Mouse (Mus musculus): ENCODE results near the gene Fuca1. TPM values are rescaled to one million over a fixed set of nuclear protein-coding genes. Genes with fewer than 3 reads are reported as not detected.

The Fuca1 gene
- polyA plus RNA-seq, 1 experiment, result 46.0 TPM

DNA sequence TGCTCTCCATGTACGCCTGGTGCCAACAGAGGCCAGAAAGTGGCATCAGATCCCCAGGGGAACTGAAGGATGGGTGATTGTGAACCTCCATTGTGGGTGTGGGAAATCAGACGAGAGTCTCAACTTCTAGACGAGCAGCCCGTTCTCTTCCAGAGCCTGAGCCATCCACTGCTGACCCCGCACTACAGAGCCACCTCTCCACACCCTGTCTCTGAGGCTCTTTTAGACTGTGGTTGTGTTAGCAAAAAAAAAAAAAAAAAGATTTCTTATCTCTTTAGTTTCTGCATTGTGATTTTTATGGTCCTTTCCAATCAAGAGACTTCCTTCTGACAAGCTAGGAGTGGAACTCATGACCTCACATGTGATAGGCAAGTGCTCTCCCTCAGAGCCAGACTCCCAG, 8.9 kb downstream of the Fuca1 start:
- Histone ChIP-seq H3K9ac (ENCODE audit: low read depth, poor library complexity, severe bottlenecking) (no peak overlapping the region), H3K27me3 (ENCODE audit: control insufficient read depth, insufficient read depth, low read length, poor library complexity, severe bottlenecking) (no peaks in the 10 kb centered on the region), H3K36me3 (ENCODE audit: control insufficient read depth, insufficient read depth, low read length, poor library complexity, severe bottlenecking) (no peaks in the 10 kb centered on the region), H3K27ac (ENCODE audit: insufficient read depth, low read length) (no peak overlapping the region), H3K9me3 (replicated peaks; ENCODE audit: control insufficient read depth, insufficient read depth, low read length, poor library complexity, severe bottlenecking) (no peaks in the 10 kb centered on the region), H3K4me1 (ENCODE audit: control insufficient read depth, insufficient read depth, low read length) (no peaks in the 10 kb centered on the region), H3K4me3 (ENCODE audit: low read depth, low read length) (no peak overlapping the region)
- TF ChIP-seq POLR2A (IDR thresholded peaks at IDR 0.05; ENCODE audit: insufficient read depth, low read length) (no peak), EP300 (IDR thresholded peaks at IDR 0.05; ENCODE audit: insufficient read depth, low read depth, low read length) (no peak), CTCF (IDR thresholded peaks at IDR 0.05; ENCODE audit: low read depth, low read length) (no peak)

DNA sequence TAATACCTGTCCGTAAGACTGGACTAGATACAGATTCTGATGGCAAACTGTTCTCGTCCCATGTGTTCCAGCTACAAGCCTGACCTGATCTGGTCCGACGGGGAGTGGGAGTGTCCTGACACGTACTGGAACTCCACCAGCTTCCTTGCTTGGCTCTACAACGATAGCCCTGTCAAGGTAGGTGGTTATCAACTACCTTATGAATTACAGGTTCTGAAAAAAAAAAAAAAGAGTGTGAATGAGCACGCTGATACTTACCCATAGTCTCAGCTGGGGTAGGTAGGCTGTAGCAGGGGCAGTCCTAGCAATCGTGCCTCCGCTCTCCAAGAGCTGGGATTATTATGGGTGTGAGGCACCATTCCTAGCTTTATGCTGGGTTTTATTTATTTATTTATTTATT, 9.3 kb downstream of the Fuca1 start:
- Histone ChIP-seq H3K27me3 (ENCODE audit: control insufficient read depth, insufficient read depth, low read length, poor library complexity, severe bottlenecking) (no peaks in the 10 kb centered on the region), H3K4me1 (ENCODE audit: control insufficient read depth, insufficient read depth, low read length) (no peaks in the 10 kb centered on the region), H3K9me3 (replicated peaks; ENCODE audit: control insufficient read depth, insufficient read depth, low read length, poor library complexity, severe bottlenecking) (no peaks in the 10 kb centered on the region), H3K36me3 (ENCODE audit: control insufficient read depth, insufficient read depth, low read length, poor library complexity, severe bottlenecking) (no peaks in the 10 kb centered on the region), H3K27ac (ENCODE audit: insufficient read depth, low read length) (no peak overlapping the region), H3K4me3 (ENCODE audit: low read depth, low read length) (no peak overlapping the region), H3K9ac (ENCODE audit: low read depth, poor library complexity, severe bottlenecking) (no peak overlapping the region)
- no peak for TF ChIP-seq EP300 (IDR thresholded peaks at IDR 0.05; ENCODE audit: insufficient read depth, low read depth, low read length)
- no peak for TF ChIP-seq POLR2A (IDR thresholded peaks at IDR 0.05; ENCODE audit: insufficient read depth, low read length)
- no peak for TF ChIP-seq CTCF (IDR thresholded peaks at IDR 0.05; ENCODE audit: low read depth, low read length)

DNA sequence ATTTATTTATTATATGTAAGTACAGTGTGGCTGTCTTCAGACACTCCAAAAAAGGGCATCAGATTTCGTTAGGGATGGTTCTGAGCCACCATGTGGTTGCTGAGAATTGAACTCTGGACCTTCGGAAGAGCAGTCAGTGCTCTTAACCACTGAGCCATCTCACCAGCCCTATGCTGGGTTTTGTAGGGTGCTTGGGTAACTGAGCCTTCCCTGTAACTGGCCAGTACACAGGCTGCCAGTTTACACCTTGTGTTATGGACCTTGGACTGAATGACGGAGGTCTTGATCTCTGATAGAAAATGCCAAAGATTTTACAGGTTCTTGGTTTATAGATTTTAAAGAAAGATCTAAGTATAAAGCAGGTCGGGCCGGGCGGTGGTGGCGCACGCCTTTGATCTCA, 9.7 kb downstream of the Fuca1 start:
- no peaks in the 10 kb centered on the region for H3K4me1 ChIP-seq (ENCODE audit: control insufficient read depth, insufficient read depth, low read length)
- no peaks in the 10 kb centered on the region for H3K36me3 ChIP-seq (ENCODE audit: control insufficient read depth, insufficient read depth, low read length, poor library complexity, severe bottlenecking)
- H3K4me3 ChIP-seq (ENCODE audit: low read depth, low read length), result no peak overlapping the region
- no peak overlapping the region for H3K27ac ChIP-seq (ENCODE audit: insufficient read depth, low read length)
- H3K9me3 ChIP-seq (replicated peaks; ENCODE audit: control insufficient read depth, insufficient read depth, low read length, poor library complexity, severe bottlenecking), result no peaks in the 10 kb centered on the region
- no peaks in the 10 kb centered on the region for H3K27me3 ChIP-seq (ENCODE audit: control insufficient read depth, insufficient read depth, low read length, poor library complexity, severe bottlenecking)
- TF ChIP-seq CTCF (IDR thresholded peaks at IDR 0.05; ENCODE audit: low read depth, low read length) (no peak), POLR2A (IDR thresholded peaks at IDR 0.05; ENCODE audit: insufficient read depth, low read length) (no peak), EP300 (IDR thresholded peaks at IDR 0.05; ENCODE audit: insufficient read depth, low read depth, low read length) (no peak)
- no peak overlapping the region for H3K9ac ChIP-seq (ENCODE audit: low read depth, poor library complexity, severe bottlenecking)

DNA sequence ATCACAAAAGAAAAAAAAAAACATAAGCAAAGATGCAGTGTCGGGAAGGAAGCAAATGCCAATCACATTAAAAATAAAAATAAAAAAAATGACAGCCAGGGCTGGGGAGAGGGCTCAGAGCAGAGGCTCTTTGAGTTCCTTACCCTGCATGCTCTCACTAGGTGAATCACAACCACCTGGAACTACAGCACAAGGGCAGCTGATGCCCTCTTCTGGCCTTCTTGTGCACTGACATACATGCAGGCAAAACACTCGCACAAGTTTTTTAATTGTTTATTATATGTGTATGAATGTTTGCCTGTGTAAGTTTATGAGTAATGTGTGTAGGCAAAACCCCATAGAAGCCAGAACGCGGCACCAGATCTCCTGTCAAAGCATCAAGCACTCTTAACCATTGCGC, 11.3 kb downstream of the Fuca1 start:
- TF ChIP-seq POLR2A (IDR thresholded peaks at IDR 0.05; ENCODE audit: insufficient read depth, low read length), result no peak
- TF ChIP-seq EP300 (IDR thresholded peaks at IDR 0.05; ENCODE audit: insufficient read depth, low read depth, low read length), result no peak
- peak; percentile 64 for TF ChIP-seq CTCF (IDR thresholded peaks at IDR 0.05; ENCODE audit: low read depth, low read length)
- no peaks in the 10 kb centered on the region for H3K27me3 ChIP-seq (ENCODE audit: control insufficient read depth, insufficient read depth, low read length, poor library complexity, severe bottlenecking)
- H3K36me3 ChIP-seq (ENCODE audit: control insufficient read depth, insufficient read depth, low read length, poor library complexity, severe bottlenecking), result no peaks in the 10 kb centered on the region
- H3K27ac ChIP-seq (ENCODE audit: insufficient read depth, low read length), result no peak overlapping the region
- no peak overlapping the region for H3K9ac ChIP-seq (ENCODE audit: low read depth, poor library complexity, severe bottlenecking)
- H3K4me1 ChIP-seq (ENCODE audit: control insufficient read depth, insufficient read depth, low read length), result no peaks in the 10 kb centered on the region
- no peaks in the 10 kb centered on the region for H3K9me3 ChIP-seq (replicated peaks; ENCODE audit: control insufficient read depth, insufficient read depth, low read length, poor library complexity, severe bottlenecking)
- no peak overlapping the region for H3K4me3 ChIP-seq (ENCODE audit: low read depth, low read length)

DNA sequence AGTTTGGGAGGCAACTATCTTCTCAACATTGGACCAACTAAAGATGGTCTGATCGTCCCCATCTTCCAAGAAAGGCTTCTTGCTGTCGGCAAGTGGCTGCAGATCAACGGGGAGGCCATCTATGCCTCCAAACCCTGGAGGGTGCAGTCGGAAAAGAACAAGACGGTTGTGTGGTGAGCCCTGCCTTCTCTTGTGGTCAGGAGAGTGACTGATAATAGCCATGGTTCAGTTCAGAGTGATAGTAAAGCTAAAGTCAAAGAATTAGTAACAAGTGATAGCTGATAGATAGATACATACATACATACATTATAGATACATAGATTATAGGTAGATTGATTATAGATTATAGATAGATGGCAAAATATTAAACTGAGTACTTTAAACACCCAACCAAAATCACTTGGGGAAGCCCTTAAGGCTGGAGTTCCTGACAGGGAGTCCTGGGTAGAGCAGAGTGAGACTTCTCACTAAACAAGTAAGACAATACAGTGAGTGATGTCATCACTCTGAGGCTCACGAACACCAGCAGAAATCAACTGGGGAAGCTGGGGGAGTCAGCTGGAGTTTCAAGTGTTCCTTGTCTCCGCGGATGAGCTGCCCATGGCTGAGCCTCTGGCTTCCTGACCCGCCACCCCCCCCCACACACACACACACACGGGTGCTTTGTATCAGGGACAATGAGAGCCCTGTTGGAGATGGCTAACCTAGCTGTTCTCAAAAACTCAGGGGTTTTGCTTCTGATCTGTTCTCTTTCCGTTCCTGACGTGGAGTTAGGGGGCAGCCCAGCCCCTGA, 14.4 kb downstream of the Fuca1 start:
- H3K36me3 ChIP-seq (ENCODE audit: control insufficient read depth, insufficient read depth, low read length, poor library complexity, severe bottlenecking), result no peaks in the 10 kb centered on the region
- H3K9me3 ChIP-seq (replicated peaks; ENCODE audit: control insufficient read depth, insufficient read depth, low read length, poor library complexity, severe bottlenecking), result no peaks in the 10 kb centered on the region
- no peak overlapping the region for H3K9ac ChIP-seq (ENCODE audit: low read depth, poor library complexity, severe bottlenecking)
- TF ChIP-seq CTCF (IDR thresholded peaks at IDR 0.05; ENCODE audit: low read depth, low read length) (no peak), EP300 (IDR thresholded peaks at IDR 0.05; ENCODE audit: insufficient read depth, low read depth, low read length) (no peak), POLR2A (IDR thresholded peaks at IDR 0.05; ENCODE audit: insufficient read depth, low read length) (no peak)
- no peak overlapping the region for H3K4me3 ChIP-seq (ENCODE audit: low read depth, low read length)
- H3K27ac ChIP-seq (ENCODE audit: insufficient read depth, low read length), result no peak overlapping the region
- H3K27me3 ChIP-seq (ENCODE audit: control insufficient read depth, insufficient read depth, low read length, poor library complexity, severe bottlenecking), result no peaks in the 10 kb centered on the region
- peaks cover 2% of the 10 kb centered on the region for H3K4me1 ChIP-seq (ENCODE audit: control insufficient read depth, insufficient read depth, low read length)

GRCm38 (mm10) chr4:135935502-135935901, 15.0 kb downstream of the Fuca1 start:
- Histone ChIP-seq H3K27ac (ENCODE audit: insufficient read depth, low read length) (no peak overlapping the region), H3K9ac (ENCODE audit: low read depth, poor library complexity, severe bottlenecking) (no peak overlapping the region), H3K27me3 (ENCODE audit: control insufficient read depth, insufficient read depth, low read length, poor library complexity, severe bottlenecking) (no peaks in the 10 kb centered on the region), H3K4me3 (ENCODE audit: low read depth, low read length) (no peak overlapping the region), H3K36me3 (ENCODE audit: control insufficient read depth, insufficient read depth, low read length, poor library complexity, severe bottlenecking) (no peaks in the 10 kb centered on the region), H3K9me3 (replicated peaks; ENCODE audit: control insufficient read depth, insufficient read depth, low read length, poor library complexity, severe bottlenecking) (no peaks in the 10 kb centered on the region), H3K4me1 (ENCODE audit: control insufficient read depth, insufficient read depth, low read length) (peaks cover 2% of the 10 kb centered on the region)
- no peak for TF ChIP-seq POLR2A (IDR thresholded peaks at IDR 0.05; ENCODE audit: insufficient read depth, low read length)
- no peak for TF ChIP-seq CTCF (IDR thresholded peaks at IDR 0.05; ENCODE audit: low read depth, low read length)
- no peak for TF ChIP-seq EP300 (IDR thresholded peaks at IDR 0.05; ENCODE audit: insufficient read depth, low read depth, low read length)
